8 mouse cellular contexts compared by ENCODE assay signal in the genomic region with DNA sequence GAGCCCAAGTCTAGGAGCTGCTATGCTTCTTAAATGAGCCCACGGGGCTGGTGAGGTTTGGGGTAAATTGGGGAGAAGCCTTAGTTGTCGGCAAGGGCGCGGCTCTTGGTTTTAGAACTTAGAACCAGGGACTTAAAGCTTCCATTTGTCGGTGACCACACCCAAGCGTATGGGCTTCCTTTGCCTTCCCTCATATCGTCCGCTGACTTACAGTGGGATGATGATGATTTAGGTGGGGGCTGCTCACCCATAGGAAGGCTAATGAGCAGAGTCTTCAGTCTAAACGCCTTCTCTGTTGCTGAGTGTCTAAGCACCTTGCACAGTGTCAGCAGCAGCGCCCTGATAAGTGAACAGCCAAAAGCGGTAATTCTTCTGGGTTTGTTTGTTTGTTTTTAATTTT. TPM values are rescaled to one million over a fixed set of nuclear protein-coding genes. Genes with fewer than 3 reads are reported as not detected.
A peak's percentile ranks its signal among the peaks of the same experiment; 100 is the strongest.
DNase-seq lines count a peak whose midpoint lies in the region; ATAC-seq and TF ChIP-seq lines count a peak whose summit lies in the region.

No protein-coding gene starts in this region.

- intact Hi-C loops in heart, postnatal 14 days (cut with DNase I): no loop called here

- ATAC-seq in heart, embryonic 15.5 days (replicated peaks; ENCODE audit: insufficient number of reproducible peaks, insufficient read depth, low FRiP score, low read depth): no peak
- no peak for ATAC-seq in hindbrain, embryonic 14.5 days (ENCODE audit: low FRiP score)
- no peak for ATAC-seq in midbrain, embryonic 12.5 days (ENCODE audit: low FRiP score, low read depth)

- no peak for DNase-seq in heart, postnatal 14 days
- no peak for DNase-seq in hindbrain, embryonic 14.5 days (ENCODE audit: low spot score)
- no peak for DNase-seq in ovary, postnatal 14 days (ENCODE audit: low spot score)
- no peak for DNase-seq in cerebellum, adult 8-10 months
- DNase-seq in T-cell, adult 2 months (ENCODE audit: low spot score): no peak

- no peak for TF ChIP-seq POLR2A in cortical plate, adult 2 months (IDR thresholded peaks at IDR 0.05; ENCODE audit: extremely low read depth, insufficient read depth, low read length)

- H3K4me3 ChIP-seq in heart, embryonic 15.5 days: peak overlapping the region; percentile 56
- peak overlapping the region; percentile 84 for H3K4me3 ChIP-seq in cortical plate, adult 2 months (ENCODE audit: insufficient read depth, low read length)
- peak overlapping the region; percentile 73 for H3K4me3 ChIP-seq in hindbrain, embryonic 14.5 days (replicated peaks; ENCODE audit: low read length)
- peak overlapping the region; percentile 68 for H3K4me3 ChIP-seq in midbrain, embryonic 12.5 days

- no peaks in the 10 kb centered on the region for H3K36me3 ChIP-seq in heart, embryonic 15.5 days
- 0 out of 2 replicates have a peak, but pooled peaks cover 8% of the 10 kb centered on the region for H3K36me3 ChIP-seq in hindbrain, embryonic 14.5 days (replicated peaks; ENCODE audit: control insufficient read depth, insufficient read depth)
- H3K36me3 ChIP-seq in midbrain, embryonic 12.5 days: peaks cover 14% of the 10 kb centered on the region

- 20% methylated on average over 11 of the region's 11 CpGs for WGBS in heart, embryonic 15.5 days
- 7% methylated on average over 11 of the region's 11 CpGs for WGBS in hindbrain, embryonic 14.5 days
- WGBS in midbrain, embryonic 12.5 days: 15% methylated on average over 11 of the region's 11 CpGs

- H3K9me3 ChIP-seq in heart, embryonic 15.5 days (replicated peaks): no peaks in the 10 kb centered on the region
- H3K9me3 ChIP-seq in hindbrain, embryonic 14.5 days (ENCODE audit: control insufficient read depth, low read length): no peaks in the 10 kb centered on the region
- H3K9me3 ChIP-seq in midbrain, embryonic 12.5 days: no peaks in the 10 kb centered on the region

- H3K27ac ChIP-seq in heart, embryonic 15.5 days: no peak overlapping the region
- H3K27ac ChIP-seq in cortical plate, adult 2 months (ENCODE audit: insufficient read depth, low read length): no peak overlapping the region
- H3K27ac ChIP-seq in hindbrain, embryonic 14.5 days: peak overlapping the region; percentile 95
- peak overlapping the region; percentile 92 for H3K27ac ChIP-seq in midbrain, embryonic 12.5 days (replicated peaks)

- H3K4me2 ChIP-seq in heart, embryonic 15.5 days: peak overlapping the region; percentile 94
- peak overlapping the region; percentile 80 for H3K4me2 ChIP-seq in hindbrain, embryonic 14.5 days (replicated peaks)
- H3K4me2 ChIP-seq in midbrain, embryonic 12.5 days (replicated peaks): peak overlapping the region; percentile 81

- H3K4me1 ChIP-seq in heart, embryonic 15.5 days (replicated peaks): peaks cover 30% of the 10 kb centered on the region
- H3K4me1 ChIP-seq in cortical plate, adult 2 months (ENCODE audit: control insufficient read depth, insufficient read depth, low read length): no peaks in the 10 kb centered on the region
- H3K4me1 ChIP-seq in hindbrain, embryonic 14.5 days (replicated peaks; ENCODE audit: control insufficient read depth, insufficient read depth, low read length): peaks cover 30% of the 10 kb centered on the region
- peaks cover 50% of the 10 kb centered on the region for H3K4me1 ChIP-seq in midbrain, embryonic 12.5 days

- H3K27me3 ChIP-seq in heart, embryonic 15.5 days: peaks cover 68% of the 10 kb centered on the region
- H3K27me3 ChIP-seq in hindbrain, embryonic 14.5 days (ENCODE audit: control insufficient read depth, insufficient read depth, low read length): no peaks in the 10 kb centered on the region
- peaks cover 7% of the 10 kb centered on the region for H3K27me3 ChIP-seq in midbrain, embryonic 12.5 days

- H3K9ac ChIP-seq in heart, embryonic 15.5 days: 0 out of 2 replicates have a peak overlapping the region, but pooled peaks have one; percentile 46
- H3K9ac ChIP-seq in hindbrain, embryonic 14.5 days: peak overlapping the region; percentile 90
- H3K9ac ChIP-seq in midbrain, embryonic 12.5 days (replicated peaks): peak overlapping the region; percentile 89

- no peak for TF ChIP-seq CTCF in cortical plate, adult 2 months (IDR thresholded peaks at IDR 0.05; ENCODE audit: extremely low read depth, insufficient read depth, low read length)

RNA-seq across cellular contexts. Expression of gene Dpysl5, which starts 2.3 kb away (rescaled TPM):
- 2.2 and 4.7 TPM in 2 replicates for polyA plus RNA-seq in heart, embryonic 15.5 days (2015; fragmentation: Nextera tagmentation; extraction: Ambion mirVana)
- under 1 TPM; 0.46 to 0.79 TPM for total RNA-seq in heart, postnatal 14 days (2021)
- polyA plus RNA-seq in cortical plate, adult 2 months (2012; rRNA removed): 16.9 and 18.9 TPM in 2 replicates
- polyA plus RNA-seq in hindbrain, embryonic 14.5 days (2014; fragmentation: Nextera tagmentation; extraction: Ambion mirVana): 202 and 220 TPM in 2 replicates
- polyA plus RNA-seq in midbrain, embryonic 12.5 days (2016; fragmentation: Nextera tagmentation; extraction: Ambion mirVana): 136 and 153 TPM in 2 replicates

RNA-seq across cellular contexts. Expression of gene Cenpa, which starts 47.1 kb away (rescaled TPM):
- 210 and 218 TPM in 2 replicates for polyA plus RNA-seq in heart, embryonic 15.5 days (2015; fragmentation: Nextera tagmentation; extraction: Ambion mirVana)
- total RNA-seq in heart, postnatal 14 days (2021): 10 to 100 TPM; 56.0 to 67.6 TPM
- polyA plus RNA-seq in cortical plate, adult 2 months (2012; rRNA removed): 7.1 and 7.6 TPM in 2 replicates
- 41.0 and 45.0 TPM in 2 replicates for polyA plus RNA-seq in hindbrain, embryonic 14.5 days (2014; fragmentation: Nextera tagmentation; extraction: Ambion mirVana)
- polyA plus RNA-seq in midbrain, embryonic 12.5 days (2016; fragmentation: Nextera tagmentation; extraction: Ambion mirVana): 268 and 290 TPM in 2 replicates

Comparison
In these comparisons a context has a peak if more than half of its experiments do, and no peak if none do; other contexts are left out.
1. H3K27ac ChIP-seq: peak in hindbrain, embryonic 14.5 days (single experiment) and midbrain, embryonic 12.5 days (single experiment); none in heart, embryonic 15.5 days (single experiment) and cortical plate, adult 2 months (single experiment).
2. Peak in every context shown above with its lines, with median percentiles within 50 percentile points of each other: H3K4me2 ChIP-seq, H3K4me3 ChIP-seq and H3K9ac ChIP-seq.